Mouse (Mus musculus) neural tube, embryonic 13.5 days (tissue): Measurements from ENCODE around the gene Slc25a23. TPM values are rescaled to one million over a fixed set of nuclear protein-coding genes. Genes with fewer than 3 reads are reported as not detected.

Experiments
- ATAC-seq: fragments of 200-750 bp; cut with Nextera tagmentation; 2 replicates; pipeline ENCODE4 v1.8.0; 2017; ENCODE audit warnings: low read depth, mild to moderate bottlenecking, moderate TSS enrichment, moderate library complexity
- H3K27ac ChIP-seq: fragments of 300-500 bp; sonication (generic); replicated peaks from 2 replicates; pipeline ENCODE4 v1.5.1; 2015; ENCODE audit warnings: moderate library complexity, mild to moderate bottlenecking, inconsistent platforms
- H3K27me3 ChIP-seq: fragments of 300-500 bp; sonication (generic); 2 replicates; pipeline ENCODE4 v1.6.1; 2015; ENCODE audit warnings: mild to moderate bottlenecking, inconsistent platforms
- H3K36me3 ChIP-seq: fragments of 300-500 bp; sonication (generic); 2 replicates; pipeline ENCODE4 v1.6.1; 2015; ENCODE audit warnings: mild to moderate bottlenecking, inconsistent platforms
- H3K4me1 ChIP-seq: fragments of 300-500 bp; sonication (generic); replicated peaks from 2 replicates; pipeline ENCODE4 v1.6.1; 2015; ENCODE audit warnings: inconsistent platforms
- H3K4me2 ChIP-seq: fragments of 300-500 bp; sonication (generic); 2 replicates; pipeline ENCODE4 v1.6.1; 2015; ENCODE audit warnings: inconsistent platforms, mild to moderate bottlenecking, moderate library complexity
- H3K4me3 ChIP-seq: fragments of 300-500 bp; sonication (generic); 2 replicates; pipeline ENCODE4 v1.5.1; 2015; ENCODE audit warnings: mild to moderate bottlenecking, inconsistent platforms
- H3K9ac ChIP-seq: fragments of 300-500 bp; sonication (generic); 2 replicates; pipeline ENCODE4 v1.6.1; 2015; ENCODE audit warnings: moderate library complexity, mild to moderate bottlenecking, inconsistent platforms
- H3K9me3 ChIP-seq: fragments of 300-500 bp; sonication (generic); 2 replicates; pipeline ENCODE4 v1.6.1; 2016; ENCODE audit warnings: inconsistent platforms
- WGBS: fragments of 180-500 bp; shearing (Covaris S2); methylation state at CpG from one replicate; pipeline ENCODE4 v1.1.7; 2015; 5-methylcytosine and 5-hydroxymethylcytosine counted together
- polyA plus RNA-seq: library from polyadenylated mRNA; unstranded; fragments of >200 nt; fragmentation: Nextera tagmentation; extraction: Ambion mirVana; gene quantifications from 2 replicates; pipeline ENCODE4 v1.2.1, GENCODE M21; 2015

Slc25a23 gene
- polyA plus RNA-seq, 1 experiment from 2014 or later, result 29.5 TPM

DNA sequence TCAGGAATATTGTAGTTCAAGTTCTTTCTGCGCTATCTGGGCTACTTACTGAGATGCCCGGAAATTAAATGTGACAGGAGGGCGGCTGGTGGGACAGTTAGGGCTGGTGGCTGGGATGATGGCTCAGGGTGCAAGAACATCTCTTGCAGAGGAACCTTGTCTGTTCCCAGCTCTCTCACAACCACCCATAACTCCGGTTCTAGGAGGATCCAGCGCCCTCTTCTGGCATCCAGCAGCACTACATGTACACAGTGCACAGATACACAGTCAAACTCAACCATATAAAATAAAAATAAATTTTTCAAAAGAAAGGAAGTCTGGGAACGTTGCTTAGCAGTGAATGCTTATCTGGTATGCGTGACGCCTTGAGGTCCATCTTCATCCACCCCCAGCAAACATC lies 20.7 kb downstream of the Slc25a23 start:
- no peak overlapping the region for H3K27ac ChIP-seq
- peaks cover 22% of the 10 kb centered on the region for H3K27me3 ChIP-seq
- H3K4me2 ChIP-seq, result no peak overlapping the region
- H3K9me3 ChIP-seq, result no peaks in the 10 kb centered on the region
- H3K4me1 ChIP-seq, result no peaks in the 10 kb centered on the region
- H3K36me3 ChIP-seq, result no peaks in the 10 kb centered on the region
- no peak overlapping the region for H3K9ac ChIP-seq
- 42% methylated on average over 8 of the region's 8 CpGs for WGBS
- ATAC-seq, result no peak
- H3K4me3 ChIP-seq, result no peak overlapping the region

GRCm38 (mm10) chr17:57032854-57033253 lies 26.8 kb downstream of the Slc25a23 start:
- Histone ChIP-seq H3K27ac (peak overlapping the region; percentile 90; the same call in 1 of the 2 replicates), H3K36me3 (peaks cover 10% of the 10 kb centered on the region), H3K9ac (no peak overlapping the region), H3K9me3 (no peaks in the 10 kb centered on the region), H3K4me1 (peaks cover 29% of the 10 kb centered on the region), H3K4me2 (peak overlapping the region; percentile 68; the same call in 1 of the 2 replicates), H3K27me3 (peaks cover 3% of the 10 kb centered on the region), H3K4me3 (peak overlapping the region; percentile 45)
- WGBS, result 87% methylated on average over 4 of the region's 4 CpGs
- no peak for ATAC-seq

DNA sequence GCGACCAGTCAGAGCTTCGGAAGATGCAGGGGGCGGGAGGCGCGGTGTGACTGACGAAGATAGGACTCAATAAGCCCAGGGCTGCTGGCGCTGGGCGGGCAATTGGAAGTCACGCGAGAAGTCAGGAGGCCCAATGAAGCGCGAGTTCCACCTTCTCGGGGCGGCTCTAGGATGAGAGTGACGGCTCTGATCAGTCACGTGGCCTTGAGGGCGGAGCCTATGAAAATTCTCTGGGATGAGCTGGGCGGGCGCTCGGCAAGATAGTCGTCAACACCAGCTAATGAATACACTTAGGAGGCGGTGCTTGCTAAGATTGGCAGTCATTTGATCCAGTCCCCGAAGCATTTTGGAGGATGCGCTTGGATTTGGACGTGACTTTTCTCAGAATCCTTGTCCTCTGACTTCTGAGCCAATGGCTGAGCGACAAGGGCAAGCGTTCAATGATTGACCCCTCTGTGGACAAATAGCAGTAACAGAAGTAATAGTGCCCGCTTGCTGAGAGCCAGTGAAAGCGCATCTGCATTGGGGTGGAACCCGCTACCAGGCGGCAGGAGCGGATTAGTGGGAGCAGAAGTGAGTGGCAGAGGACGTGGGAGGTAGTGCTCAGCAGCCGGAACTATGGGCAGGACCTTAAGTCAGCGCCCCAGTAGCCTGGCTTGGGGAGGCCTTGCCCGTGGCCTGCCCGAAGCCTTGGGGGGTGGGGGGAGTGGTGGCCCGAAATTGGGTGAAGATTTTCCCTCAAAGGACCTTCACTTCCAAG lies 27.8 kb downstream of the Slc25a23 start:
- peak; percentile 99 for ATAC-seq
- H3K4me1 ChIP-seq, result peaks cover 29% of the 10 kb centered on the region
- 1% methylated on average over 38 of the region's 38 CpGs for WGBS

DNA sequence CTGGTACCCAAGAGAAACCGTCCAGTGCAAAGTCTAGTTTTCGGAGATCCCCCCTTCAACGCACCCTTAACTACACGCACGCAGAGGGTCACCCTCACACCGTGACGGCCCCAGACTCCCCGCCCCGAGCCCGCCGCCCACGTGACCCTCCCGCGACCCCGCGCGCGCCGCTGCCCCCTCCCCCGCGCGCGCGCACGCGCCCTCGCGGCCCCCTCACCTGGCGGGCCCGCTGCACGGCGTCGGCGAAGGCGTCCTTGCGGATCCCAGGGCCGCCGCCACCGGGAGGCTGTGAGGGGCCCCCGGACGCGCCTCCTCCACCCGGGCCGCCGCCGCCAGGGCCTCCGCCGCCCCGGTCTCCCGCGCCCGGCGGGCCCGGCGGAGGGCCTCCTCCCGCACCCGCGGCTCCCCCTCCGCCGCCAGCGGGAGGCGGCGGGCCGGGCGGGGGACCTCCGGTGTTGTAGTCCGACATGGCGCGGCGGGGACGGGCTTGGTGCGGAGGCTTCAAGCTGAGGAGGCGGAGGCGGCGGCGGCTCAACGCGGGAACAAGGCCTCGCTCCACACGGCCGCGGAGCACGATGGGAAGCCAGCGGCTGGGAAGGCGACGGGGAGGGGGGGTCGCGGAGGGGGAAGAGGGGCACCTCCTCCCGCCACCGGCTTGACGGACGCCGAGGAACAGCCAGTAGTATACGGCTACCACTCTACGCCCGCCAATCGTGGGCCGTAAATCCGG lies 28.6 kb downstream of the Slc25a23 start, which contains the start of gene Khsrp:
TSS of gene Khsrp (minus strand) at position 592 of the 730 bp plus-strand sequence.
- Histone ChIP-seq H3K36me3 (peaks cover 27% of the 10 kb centered on the region), H3K9ac (peak within 1 kb of the TSS; percentile 99), H3K9me3 (no peaks in the 10 kb centered on the region), H3K27me3 (no peaks in the 10 kb centered on the region), H3K27ac (peak within 1 kb of the TSS; percentile 97), H3K4me3 (peak within 1 kb of the TSS; percentile 92), H3K4me2 (peak within 1 kb of the TSS; percentile 98), H3K4me1 (peaks cover 29% of the 10 kb centered on the region)
- WGBS, result under 1% methylated on average over 82 of the region's 99 CpGs
- ATAC-seq, result no peak

More for the DNA sequence above, 27.8 kb downstream of the Slc25a23 start:
- H3K36me3 ChIP-seq, result peaks cover 20% of the 10 kb centered on the region
- peak overlapping the region; percentile 68 for H3K4me2 ChIP-seq
- no peaks in the 10 kb centered on the region for H3K9me3 ChIP-seq
- H3K27me3 ChIP-seq, result no peaks in the 10 kb centered on the region; the same call in 1 of the 2 replicates
- peak overlapping the region; percentile 92 for H3K4me3 ChIP-seq
- peak overlapping the region; percentile 90 for H3K27ac ChIP-seq
- peak overlapping the region; percentile 67 for H3K9ac ChIP-seq

DNA sequence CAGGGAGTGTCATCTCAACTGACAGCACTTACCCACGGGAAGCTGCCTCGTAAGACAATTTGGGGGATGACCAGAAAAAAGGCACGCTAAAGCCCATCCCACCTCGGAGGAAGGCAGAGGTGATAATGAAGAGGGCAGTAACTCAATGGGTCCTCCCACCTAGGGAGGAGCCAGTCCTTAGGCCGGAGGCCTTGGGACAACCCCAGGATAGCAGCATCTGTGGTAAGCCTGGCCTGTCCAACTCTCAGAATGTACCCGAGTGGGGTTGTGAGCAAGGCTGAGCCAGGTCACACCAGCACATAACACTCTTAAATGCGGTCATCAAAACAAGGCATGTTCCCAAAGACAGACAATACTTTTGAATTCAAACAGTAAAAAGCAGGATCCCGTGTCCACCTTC lies 30.0 kb downstream of the Slc25a23 start:
- 43% methylated on average over 8 of the region's 8 CpGs for WGBS
- H3K9ac ChIP-seq, result peak overlapping the region; percentile 99
- no peak for ATAC-seq
- H3K4me3 ChIP-seq, result peak overlapping the region; percentile 92
- H3K4me1 ChIP-seq, result peaks cover 29% of the 10 kb centered on the region
- no peaks in the 10 kb centered on the region for H3K9me3 ChIP-seq
- no peak overlapping the region for H3K27ac ChIP-seq
- peak overlapping the region; percentile 98 for H3K4me2 ChIP-seq
- H3K27me3 ChIP-seq, result no peaks in the 10 kb centered on the region
- peaks cover 41% of the 10 kb centered on the region for H3K36me3 ChIP-seq

GRCm38 (mm10) chr17:57027471-57027870 lies 32.2 kb downstream of the Slc25a23 start:
- H3K27ac ChIP-seq, result no peak overlapping the region
- no peak for ATAC-seq
- H3K4me2 ChIP-seq, result no peak overlapping the region
- H3K27me3 ChIP-seq, result no peaks in the 10 kb centered on the region
- H3K4me3 ChIP-seq, result no peak overlapping the region
- no peak overlapping the region for H3K9ac ChIP-seq
- peaks cover 24% of the 10 kb centered on the region for H3K4me1 ChIP-seq
- no peaks in the 10 kb centered on the region for H3K9me3 ChIP-seq
- H3K36me3 ChIP-seq, result peaks cover 63% of the 10 kb centered on the region
- WGBS, result 87% methylated on average over 4 of the region's 4 CpGs

GRCm38 (mm10) chr17:57020960-57021359 lies 38.7 kb downstream of the Slc25a23 start:
- Histone ChIP-seq H3K4me2 (no peak overlapping the region), H3K4me1 (no peaks in the 10 kb centered on the region), H3K4me3 (no peak overlapping the region), H3K36me3 (peaks cover 66% of the 10 kb centered on the region), H3K9ac (no peak overlapping the region), H3K9me3 (no peaks in the 10 kb centered on the region), H3K27me3 (no peaks in the 10 kb centered on the region), H3K27ac (no peak overlapping the region)
- no peak for ATAC-seq
- WGBS, result 92% methylated on average over 5 of the region's 5 CpGs

- ATAC-seq, result no peak
Measured at GRCm38 (mm10) chr17:57019693-57020092, 40.0 kb downstream of the Slc25a23 start.

DNA sequence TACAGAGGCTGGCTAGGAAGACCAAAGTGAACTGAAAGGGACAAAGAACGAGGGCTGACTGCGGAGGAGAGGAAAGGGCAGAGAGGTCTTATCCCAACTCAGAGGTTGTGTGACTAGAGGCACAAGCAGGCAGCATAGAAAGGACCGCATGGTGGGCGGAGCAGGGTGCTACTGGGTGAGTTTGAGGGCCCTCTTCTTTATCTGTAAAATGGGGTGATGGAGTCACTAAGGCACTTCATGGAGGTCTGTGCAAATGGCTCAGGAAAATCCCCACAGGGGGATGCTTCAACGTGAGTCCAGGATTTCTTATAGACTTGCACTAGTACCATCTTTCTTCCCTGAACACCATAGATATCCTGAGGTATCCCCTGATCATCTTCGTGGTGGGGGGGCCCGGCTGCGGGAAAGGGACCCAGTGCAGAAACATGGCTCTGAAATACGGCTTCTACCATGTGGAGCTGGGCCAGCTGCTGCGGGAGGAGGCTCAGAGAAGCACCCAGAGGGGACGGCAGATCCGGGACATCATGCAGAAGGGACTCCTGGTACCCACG lies 47.3 kb downstream of the Slc25a23 start:
- Histone ChIP-seq H3K4me1 (peaks cover 26% of the 10 kb centered on the region), H3K4me3 (peak overlapping the region; percentile 82), H3K27me3 (no peaks in the 10 kb centered on the region), H3K9me3 (no peaks in the 10 kb centered on the region), H3K27ac (peak overlapping the region; percentile 97), H3K36me3 (peaks cover 23% of the 10 kb centered on the region), H3K9ac (peak overlapping the region; percentile 85), H3K4me2 (peak overlapping the region; percentile 80)
- 69% methylated on average over 13 of the region's 13 CpGs for WGBS
- no peak for ATAC-seq

More at GRCm38 (mm10) chr17:57019693-57020092, 40.0 kb downstream of the Slc25a23 start:
- Histone ChIP-seq H3K4me1 (no peaks in the 10 kb centered on the region), H3K9ac (no peak overlapping the region), H3K27me3 (no peaks in the 10 kb centered on the region), H3K4me3 (no peak overlapping the region), H3K27ac (no peak overlapping the region), H3K36me3 (peaks cover 53% of the 10 kb centered on the region), H3K9me3 (no peaks in the 10 kb centered on the region), H3K4me2 (no peak overlapping the region)
- 86% methylated on average over 2 of the region's 2 CpGs for WGBS

DNA sequence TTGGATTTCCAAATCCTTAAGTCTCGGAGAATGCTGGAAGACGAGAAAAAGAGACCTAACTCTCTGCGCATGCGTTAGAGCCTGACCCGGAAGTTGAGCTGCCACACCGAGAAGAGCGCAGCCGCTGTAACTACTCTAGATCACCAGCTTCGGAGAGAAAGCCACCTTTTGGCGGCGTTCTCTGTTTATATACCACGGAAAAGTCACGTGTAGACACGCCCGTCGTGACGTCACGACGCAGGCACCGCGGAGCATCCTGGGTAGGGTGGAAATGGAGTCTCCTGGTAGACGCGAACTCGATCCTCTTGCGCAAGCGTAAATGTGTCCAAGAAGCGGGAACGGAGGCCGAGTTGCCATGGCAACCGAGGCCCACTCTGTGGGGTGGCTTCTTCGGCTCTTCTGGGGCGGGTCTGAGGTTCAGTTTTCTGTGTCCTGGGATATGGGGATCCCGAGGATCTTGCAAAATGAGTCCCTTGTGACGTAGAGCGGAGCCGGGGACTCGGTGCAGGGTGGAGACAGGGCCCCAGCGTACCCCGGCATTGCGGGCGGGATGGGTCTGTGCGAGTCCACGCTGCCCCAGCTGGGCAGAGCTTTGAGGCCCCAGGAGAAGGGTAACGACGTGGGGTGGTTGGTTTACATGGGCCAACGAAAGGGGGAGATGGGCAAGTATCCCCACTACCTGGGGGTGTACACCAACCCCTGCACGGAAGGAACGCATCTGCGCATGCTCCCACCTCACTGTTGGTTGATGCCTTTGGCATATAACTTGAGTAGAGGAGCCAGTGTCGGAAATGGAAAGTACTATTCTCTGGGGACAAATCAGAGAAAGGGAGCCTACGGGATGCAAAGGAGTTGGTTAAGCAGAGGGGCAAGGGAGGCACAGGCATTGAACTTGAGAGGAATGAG lies 48.2 kb downstream of the Slc25a23 start, which contains the start of the genes Gtf2f1 and Gm17949:
TSS of gene Gtf2f1 (minus strand) at position 53 of the 906 bp plus-strand sequence.
TSS of gene Gm17949 (plus strand) at position 234 of the 906 bp plus-strand sequence.
- ATAC-seq, result peak; percentile 91
- peak within 1 kb of the TSS; percentile 97 for H3K27ac ChIP-seq
- H3K9me3 ChIP-seq, result no peaks in the 10 kb centered on the region
- H3K4me2 ChIP-seq, result peak within 1 kb of the TSS; percentile 96
- peaks cover 26% of the 10 kb centered on the region for H3K4me1 ChIP-seq
- peak within 1 kb of the TSS; percentile 82 for H3K4me3 ChIP-seq
- peaks cover 31% of the 10 kb centered on the region for H3K36me3 ChIP-seq
- H3K27me3 ChIP-seq, result no peaks in the 10 kb centered on the region
- WGBS, result under 1% methylated on average over 51 of the region's 51 CpGs
- peak within 1 kb of the TSS; percentile 90 for H3K9ac ChIP-seq

- ATAC-seq, result peak; percentile 34
- H3K4me1 ChIP-seq, result peaks cover 26% of the 10 kb centered on the region
- H3K4me3 ChIP-seq, result peak overlapping the region; percentile 82
- peaks cover 37% of the 10 kb centered on the region for H3K36me3 ChIP-seq
- no peaks in the 10 kb centered on the region for H3K27me3 ChIP-seq
- peak overlapping the region; percentile 90 for H3K9ac ChIP-seq
- H3K4me2 ChIP-seq, result peak overlapping the region; percentile 96
- peak overlapping the region; percentile 77 for H3K27ac ChIP-seq
- 1% methylated on average over 19 of the region's 19 CpGs for WGBS
- no peaks in the 10 kb centered on the region for H3K9me3 ChIP-seq
Measured at GRCm38 (mm10) chr17:57010911-57011235, 48.8 kb downstream of the Slc25a23 start.
